Mouse (Mus musculus): ENCODE measurements around the gene Cul9. TPM values are rescaled to one million over a fixed set of nuclear protein-coding genes. Genes with fewer than 3 reads are reported as not detected.
A peak's percentile ranks its signal among the peaks of the same experiment; 100 is the strongest.

Gene Cul9
- polyA plus RNA-seq, 2 experiments: 0.46 to 0.59 TPM

DNA sequence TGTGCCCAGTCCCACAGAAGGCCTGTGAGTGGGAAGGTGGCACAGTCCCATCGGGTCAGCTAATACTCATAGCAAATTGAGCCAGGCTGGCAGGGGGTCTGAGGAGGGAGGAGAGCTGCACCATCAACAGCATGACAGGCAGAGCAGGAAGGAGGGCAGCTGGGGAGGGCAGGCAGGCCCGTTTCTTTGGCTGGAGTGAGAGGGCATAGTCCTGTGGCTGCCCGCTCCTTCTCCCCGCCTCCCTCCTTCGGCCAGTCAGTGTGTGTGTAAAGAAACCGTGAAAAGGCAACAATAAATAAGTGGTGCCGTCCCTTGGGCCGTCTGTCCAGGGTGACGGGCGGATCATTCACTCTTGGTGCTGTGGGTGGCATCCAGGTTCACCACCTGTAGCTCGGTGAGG lies 2.6 kb upstream of the Cul9 start:
- no peak for ATAC-seq (ENCODE audit: insufficient read depth)
- no peak for DNase-seq (ENCODE audit: low read depth in 3 of 3, low spot score in 3 of 3)
- peaks cover 22% of the 10 kb centered on the region for H3K27me3 ChIP-seq (ENCODE audit: control insufficient read depth, insufficient read depth, low read length)
- peaks cover 5 to 10% of the 10 kb centered on the region in 2 experiments; a peak in 3 of 4 replicates for H3K4me1 ChIP-seq (replicated peaks; ENCODE audit: control insufficient read depth in 2 of 2, insufficient read depth in 2 of 2, low read length in 1 of 2)
- peaks cover 13% of the 10 kb centered on the region for H3K36me3 ChIP-seq (replicated peaks; ENCODE audit: control insufficient read depth, insufficient read depth, low read depth)
- TF ChIP-seq CTCF (IDR thresholded peaks at IDR 0.05; ENCODE audit: low read depth): no peak
- TF ChIP-seq EP300 (IDR thresholded peaks at IDR 0.05; ENCODE audit: low read depth): no peak
- WGBS (ENCODE audit: insufficient replicate concordance): 67% methylated on average over 11 of the region's 11 CpGs
- H3K4me3 ChIP-seq (ENCODE audit: insufficient read depth in 1 of 2, low read depth in 2 of 2, low read length in 2 of 2): no peak overlapping the region
- H3K9me3 ChIP-seq (ENCODE audit: control insufficient read depth, low read length): no peaks in the 10 kb centered on the region
- no peak overlapping the region for H3K9ac ChIP-seq (replicated peaks)
- no peak overlapping the region for H3K27ac ChIP-seq
- no peak overlapping the region for H3K4me2 ChIP-seq (ENCODE audit: low read depth)

GRCm38 (mm10) chr17:46547923-46548322 lies 1.7 kb upstream of the Cul9 start:
- Histone ChIP-seq H3K4me2 (ENCODE audit: low read depth) (no peak overlapping the region), H3K27me3 (ENCODE audit: control insufficient read depth, insufficient read depth, low read length) (peaks cover 22% of the 10 kb centered on the region), H3K4me3 (ENCODE audit: insufficient read depth in 1 of 2, low read depth in 2 of 2, low read length in 2 of 2) (no peak overlapping the region), H3K9ac (replicated peaks) (no peak overlapping the region), H3K36me3 (replicated peaks; ENCODE audit: control insufficient read depth, insufficient read depth, low read depth) (peaks cover 13% of the 10 kb centered on the region), H3K4me1 (replicated peaks; ENCODE audit: control insufficient read depth in 2 of 2, insufficient read depth in 2 of 2, low read length in 1 of 2) (peaks cover under 1 to 3% of the 10 kb centered on the region in 2 experiments; a peak in 2 of 4 replicates), H3K9me3 (ENCODE audit: control insufficient read depth, low read length) (no peaks in the 10 kb centered on the region), H3K27ac (no peak overlapping the region)
- TF ChIP-seq CTCF (IDR thresholded peaks at IDR 0.05; ENCODE audit: low read depth) (no peak), EP300 (IDR thresholded peaks at IDR 0.05; ENCODE audit: low read depth) (no peak)
- no peak for DNase-seq (ENCODE audit: low read depth in 3 of 3, low spot score in 3 of 3)
- ATAC-seq (ENCODE audit: insufficient read depth): no peak
- WGBS (ENCODE audit: insufficient replicate concordance): 56% methylated on average over 3 of the region's 3 CpGs

- Histone ChIP-seq H3K9ac (replicated peaks) (no peak overlapping the region), H3K9me3 (ENCODE audit: control insufficient read depth, low read length) (no peaks in the 10 kb centered on the region), H3K4me3 (ENCODE audit: insufficient read depth in 1 of 2, low read depth in 2 of 2, low read length in 2 of 2) (no peak overlapping the region), H3K27me3 (ENCODE audit: control insufficient read depth, insufficient read depth, low read length) (peaks cover 22% of the 10 kb centered on the region), H3K4me1 (replicated peaks; ENCODE audit: control insufficient read depth in 2 of 2, insufficient read depth in 2 of 2, low read length in 1 of 2) (no peaks in the 10 kb centered on the region), H3K27ac (no peak overlapping the region), H3K4me2 (ENCODE audit: low read depth) (no peak overlapping the region), H3K36me3 (replicated peaks; ENCODE audit: control insufficient read depth, insufficient read depth, low read depth) (peaks cover 13% of the 10 kb centered on the region)
- TF ChIP-seq EP300 (IDR thresholded peaks at IDR 0.05; ENCODE audit: low read depth) (no peak), CTCF (IDR thresholded peaks at IDR 0.05; ENCODE audit: low read depth) (no peak)
- ATAC-seq (ENCODE audit: insufficient read depth) (no peak), DNase-seq (ENCODE audit: low read depth in 3 of 3, low spot score in 3 of 3) (no peak)
- WGBS (ENCODE audit: insufficient replicate concordance): 33% methylated on average over 8 of the region's 8 CpGs
Observed at GRCm38 (mm10) chr17:46546995-46547394, 807 bp upstream of the Cul9 start.

DNA sequence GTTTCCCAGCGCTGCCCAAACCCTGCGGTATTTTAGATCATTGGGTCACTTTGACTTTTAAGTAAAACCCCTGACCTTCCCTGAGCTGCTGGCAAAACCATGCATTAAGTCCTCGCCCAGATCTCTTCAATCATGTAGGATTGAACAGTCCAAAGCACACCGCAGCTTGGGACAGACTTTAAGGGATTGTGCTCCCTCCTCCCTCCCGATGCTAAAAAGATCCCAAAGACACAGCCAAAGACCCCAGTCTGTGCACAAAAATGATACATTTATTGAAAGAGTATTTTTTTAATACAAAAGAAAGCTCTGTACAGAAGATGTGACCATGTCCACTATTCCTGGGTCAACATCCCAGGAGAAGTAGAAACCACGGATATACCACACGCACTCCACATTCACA lies 403 bp upstream of the Cul9 start:
- Histone ChIP-seq H3K27ac (no peak overlapping the region), H3K27me3 (ENCODE audit: control insufficient read depth, insufficient read depth, low read length) (peaks cover 22% of the 10 kb centered on the region), H3K9me3 (ENCODE audit: control insufficient read depth, low read length) (no peaks in the 10 kb centered on the region), H3K4me2 (ENCODE audit: low read depth) (peak overlapping the region; percentile 64), H3K4me3 (ENCODE audit: insufficient read depth in 1 of 2, low read depth in 2 of 2, low read length in 2 of 2) (peak overlapping the region; percentile 49 to 52), H3K4me1 (replicated peaks; ENCODE audit: control insufficient read depth in 2 of 2, insufficient read depth in 2 of 2, low read length in 1 of 2) (no peaks in the 10 kb centered on the region), H3K9ac (replicated peaks) (no peak overlapping the region), H3K36me3 (replicated peaks; ENCODE audit: control insufficient read depth, insufficient read depth, low read depth) (peaks cover 13% of the 10 kb centered on the region)
- WGBS (ENCODE audit: insufficient replicate concordance): 27% methylated on average over 7 of the region's 7 CpGs
- ATAC-seq (ENCODE audit: insufficient read depth) (no peak), DNase-seq (ENCODE audit: low read depth in 3 of 3, low spot score in 3 of 3) (no peak)
- TF ChIP-seq CTCF (IDR thresholded peaks at IDR 0.05; ENCODE audit: low read depth): no peak
- TF ChIP-seq EP300 (IDR thresholded peaks at IDR 0.05; ENCODE audit: low read depth): no peak

DNA sequence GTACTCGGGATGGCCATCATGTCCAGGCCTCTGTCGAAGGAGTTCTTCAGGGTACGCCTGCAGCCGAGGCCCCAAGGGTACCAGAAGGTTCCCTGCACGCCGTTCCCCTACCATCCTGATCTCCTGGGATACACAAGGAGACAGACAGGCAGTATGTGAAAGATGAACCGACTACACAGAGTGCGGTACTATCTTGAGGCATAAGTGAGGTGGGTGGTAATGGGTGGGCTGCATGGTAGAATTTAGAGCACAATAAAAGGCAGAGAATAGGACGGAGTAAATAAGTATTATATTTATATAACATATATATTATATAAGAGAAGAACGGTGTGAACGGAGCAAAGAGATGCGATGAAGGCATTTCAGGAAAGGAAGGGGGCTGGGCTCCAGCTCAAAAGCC lies 2.5 kb downstream of the Cul9 start:
- no peaks in the 10 kb centered on the region; the same call in 1 of the 2 replicates for H3K36me3 ChIP-seq (replicated peaks; ENCODE audit: control insufficient read depth, insufficient read depth, low read depth)
- H3K4me2 ChIP-seq (ENCODE audit: low read depth): no peak overlapping the region
- H3K27ac ChIP-seq: no peak overlapping the region
- WGBS (ENCODE audit: insufficient replicate concordance): 77% methylated on average over 12 of the region's 12 CpGs
- H3K27me3 ChIP-seq (ENCODE audit: control insufficient read depth, insufficient read depth, low read length): peaks cover 22% of the 10 kb centered on the region
- no peaks in the 10 kb centered on the region for H3K4me1 ChIP-seq (replicated peaks; ENCODE audit: control insufficient read depth in 2 of 2, insufficient read depth in 2 of 2, low read length in 1 of 2)
- no peaks in the 10 kb centered on the region for H3K9me3 ChIP-seq (ENCODE audit: control insufficient read depth, low read length)
- DNase-seq (ENCODE audit: low read depth in 3 of 3, low spot score in 3 of 3) (no peak), ATAC-seq (ENCODE audit: insufficient read depth) (no peak)
- H3K9ac ChIP-seq (replicated peaks): no peak overlapping the region
- TF ChIP-seq EP300 (IDR thresholded peaks at IDR 0.05; ENCODE audit: low read depth) (no peak), CTCF (IDR thresholded peaks at IDR 0.05; ENCODE audit: low read depth) (no peak)
- H3K4me3 ChIP-seq (ENCODE audit: insufficient read depth in 1 of 2, low read depth in 2 of 2, low read length in 2 of 2): no peak overlapping the region
